Mouse (Mus musculus) layer of hippocampus, postnatal 10 days (tissue): ENCODE results near the gene Lrit2. TPM values are rescaled to one million over a fixed set of nuclear protein-coding genes. Genes with fewer than 3 reads are reported as not detected.
A peak's percentile ranks its signal among the peaks of the same experiment; 100 is the strongest.

ENCODE experiments used
- DNase-seq, 2 experiments: peaks; one replicate each; pipeline ENCODE4 v3.0.0; 2021; ENCODE audit warnings: low spot score in 2 of 2
- long read RNA-seq: library from polyadenylated mRNA; stranded (forward); transcript quantifications from one replicate; pipeline ENCODE4 v2.0.0, GENCODE M21; 2023
- total RNA-seq, 2 experiments: library from RNA; stranded (reverse); gene quantifications; 2 replicates each; pipeline ENCODE4 v1.2.3; 2021

Lrit2 gene
- not detected for total RNA-seq
- long read RNA-seq, result 0 reads

GRCm38 (mm10) chr14:37067629-37068028 is at the start of gene Lrit2:
TSS of gene Lrit2 (plus strand) at chr14:37067929.
- no peak for DNase-seq

- no peak for DNase-seq
Measured at GRCm38 (mm10) chr14:37027248-37027933, 40.3 kb upstream of the Lrit2 start.

GRCm38 (mm10) chr14:37027951-37028350 is 39.8 kb upstream of the Lrit2 start:
- no peak for DNase-seq

- DNase-seq, result no peak
Measured at GRCm38 (mm10) chr14:37028555-37028954, 39.2 kb upstream of the Lrit2 start.

GRCm38 (mm10) chr14:37032481-37033104 is 35.1 kb upstream of the Lrit2 start:
- DNase-seq, result peak in 1 of 2 experiments; percentile 33

- peak; percentile 88 to 91 for DNase-seq
Measured at GRCm38 (mm10) chr14:37033241-37033640, 34.5 kb upstream of the Lrit2 start.

GRCm38 (mm10) chr14:37034432-37034831 is 33.3 kb upstream of the Lrit2 start:
- no peak for DNase-seq

GRCm38 (mm10) chr14:37048914-37049410 is 18.8 kb upstream of the Lrit2 start, which contains the start of gene Rgr:
TSS of gene Rgr (minus strand) at chr14:37048964.
- DNase-seq, result no peak

- DNase-seq, result no peak
Measured at GRCm38 (mm10) chr14:37064849-37065248, 2.9 kb upstream of the Lrit2 start.

- no peak for DNase-seq
Measured at GRCm38 (mm10) chr14:37066636-37067035, 1.1 kb upstream of the Lrit2 start.

GRCm38 (mm10) chr14:37068516-37068915 is 787 bp downstream of the Lrit2 start:
- peak; percentile 40 to 56 for DNase-seq

GRCm38 (mm10) chr14:37080724-37081123 is 13.0 kb downstream of the Lrit2 start:
- no peak for DNase-seq

- DNase-seq, result no peak
Measured at GRCm38 (mm10) chr14:37083755-37084154, 16.0 kb downstream of the Lrit2 start.

- DNase-seq, result no peak
Measured at GRCm38 (mm10) chr14:37094436-37094835, 26.7 kb downstream of the Lrit2 start.

GRCm38 (mm10) chr14:37095556-37095955 is 27.8 kb downstream of the Lrit2 start:
- DNase-seq, result no peak

- peak; percentile 20 to 39 for DNase-seq
Measured at GRCm38 (mm10) chr14:37097956-37098530, 30.3 kb downstream of the Lrit2 start, which contains the start of gene Cdhr1. TSS of gene Cdhr1 (minus strand) at chr14:37098347.

GRCm38 (mm10) chr14:37101531-37101930 is 33.8 kb downstream of the Lrit2 start:
- DNase-seq, result no peak

GRCm38 (mm10) chr14:37102484-37102883 is 34.8 kb downstream of the Lrit2 start:
- no peak for DNase-seq

- no peak for DNase-seq
Measured at GRCm38 (mm10) chr14:37104747-37105146, 37.0 kb downstream of the Lrit2 start.

GRCm38 (mm10) chr14:37105846-37106245 is 38.1 kb downstream of the Lrit2 start:
- no peak for DNase-seq

- DNase-seq, result no peak
Measured at GRCm38 (mm10) chr14:37109460-37109859, 41.7 kb downstream of the Lrit2 start.

- no peak for DNase-seq
Measured at GRCm38 (mm10) chr14:37109975-37110374, 42.2 kb downstream of the Lrit2 start.
